Mouse (Mus musculus) intestine, postnatal 0 days (tissue): ENCODE measurements around the gene Stxbp2. TPM values are rescaled to one million over a fixed set of nuclear protein-coding genes. Genes with fewer than 3 reads are reported as not detected.

Experiments
- ATAC-seq: fragments of 200-750 bp; cut with Nextera tagmentation; 2 replicates; pipeline ENCODE4 v1.8.0; 2017; ENCODE audit warnings: mild to moderate bottlenecking, moderate TSS enrichment, moderate library complexity
- H3K27ac ChIP-seq: fragments of 300-500 bp; sonication (generic); 2 replicates; pipeline ENCODE4 v1.5.1; 2014; ENCODE audit warnings: mild to moderate bottlenecking, low read depth, low read length, moderate library complexity
- H3K27me3 ChIP-seq: fragments of 300-500 bp; sonication (generic); replicated peaks from 2 replicates; pipeline ENCODE4 v1.6.1; 2014; ENCODE audit warnings: low read length, mixed read lengths; ENCODE audit not compliant: control insufficient read depth, insufficient read depth
- H3K36me3 ChIP-seq: fragments of 300-500 bp; sonication (generic); 2 replicates; pipeline ENCODE4 v1.6.1; 2014; ENCODE audit warnings: mild to moderate bottlenecking, moderate library complexity; ENCODE audit not compliant: control insufficient read depth, insufficient read depth
- H3K4me1 ChIP-seq: fragments of 300-500 bp; sonication (generic); replicated peaks from 2 replicates; pipeline ENCODE4 v1.6.1; 2014; ENCODE audit warnings: antibody characterized with exemption, low read length, mixed read lengths; ENCODE audit not compliant: control insufficient read depth, insufficient read depth
- H3K4me2 ChIP-seq: fragments of 300-500 bp; sonication (generic); replicated peaks from 2 replicates; pipeline ENCODE4 v1.6.1; 2014; ENCODE audit warnings: low read depth, mild to moderate bottlenecking, moderate library complexity
- H3K4me3 ChIP-seq: fragments of 300-500 bp; sonication (generic); 2 replicates; pipeline ENCODE4 v1.5.1; 2014; ENCODE audit warnings: low read depth, low read length
- H3K9ac ChIP-seq: fragments of 300-500 bp; sonication (generic); 2 replicates; pipeline ENCODE4 v1.6.1; 2014; ENCODE audit warnings: mild to moderate bottlenecking, low read depth, low read length
- H3K9me3 ChIP-seq: fragments of 300-500 bp; sonication (generic); 2 replicates; pipeline ENCODE4 v1.6.1; 2016; ENCODE audit warnings: mixed run types; ENCODE audit not compliant: control insufficient read depth
- CTCF ChIP-seq: sonication (generic); IDR thresholded peaks from 2 replicates; pipeline ENCODE4 v1.5.1; 2016; ENCODE audit warnings: low read depth, mild to moderate bottlenecking, control low read depth, antibody characterized with exemption, moderate library complexity
- WGBS: fragments of 180-500 bp; shearing (Covaris S2); extraction: QIAGEN DNeasy Blood & Tissue Kit; methylation state at CpG from one replicate; pipeline ENCODE4 v1.1.7; 2014; 5-methylcytosine and 5-hydroxymethylcytosine counted together
- polyA plus RNA-seq: library from polyadenylated mRNA; unstranded; fragments of >200 nt; fragmentation: Nextera tagmentation; extraction: Ambion mirVana; gene quantifications from 2 replicates; pipeline ENCODE4 v1.2.1, GENCODE M21; 2015

Gene Stxbp2
- polyA plus RNA-seq, 1 experiment from 2014 or later = 163 TPM

DNA sequence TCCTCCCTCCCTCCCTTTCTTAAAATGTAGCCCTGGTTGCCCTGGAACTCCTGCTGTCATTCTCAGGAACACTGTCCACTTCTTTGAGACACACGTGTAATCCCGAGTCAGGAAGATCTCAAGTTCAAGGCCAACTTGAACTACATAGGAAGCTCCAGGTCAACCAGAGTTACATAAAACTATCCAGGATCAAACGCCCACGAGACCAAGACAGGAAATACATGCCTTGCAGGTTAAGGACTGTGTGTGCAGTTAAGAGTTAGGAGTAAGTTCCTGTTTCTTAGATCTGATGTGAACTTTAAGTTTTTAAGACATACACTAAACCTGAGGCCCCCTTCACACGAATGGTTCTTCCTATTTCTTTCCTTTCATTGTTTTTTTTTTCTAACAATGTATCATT lies 3.8 kb upstream of the Stxbp2 start:
- ATAC-seq = no peak
- WGBS = 60% methylated on average over 5 of the region's 5 CpGs
- TF ChIP-seq CTCF = no peak

DNA sequence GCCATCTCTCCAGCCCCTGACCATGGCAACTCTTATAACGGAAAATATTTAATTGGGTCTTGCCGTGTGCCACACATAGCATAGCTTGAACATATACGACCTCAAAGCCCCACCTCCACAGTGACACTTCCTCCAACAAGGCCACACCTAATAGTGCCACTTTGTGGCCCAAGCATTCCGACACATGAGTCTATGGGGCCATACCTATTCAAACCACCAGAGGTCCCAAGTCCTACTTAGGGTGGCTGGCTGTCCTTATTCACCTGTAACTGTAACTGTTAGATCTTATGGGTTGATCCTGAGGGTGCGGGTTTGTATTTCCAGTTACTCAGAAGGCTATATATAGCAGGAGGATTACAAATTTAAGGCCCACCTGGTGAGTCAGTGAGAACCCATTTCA lies 2.7 kb upstream of the Stxbp2 start:
- WGBS = 23% methylated on average over 5 of the region's 5 CpGs
- Histone ChIP-seq H3K4me3 (no peak overlapping the region), H3K27me3 (no peaks in the 10 kb centered on the region), H3K4me1 (no peaks in the 10 kb centered on the region; the same call in 1 of the 2 replicates), H3K9me3 (no peaks in the 10 kb centered on the region), H3K27ac (no peak overlapping the region), H3K4me2 (no peak overlapping the region), H3K36me3 (no peaks in the 10 kb centered on the region; the same call in 1 of the 2 replicates), H3K9ac (no peak overlapping the region)
- peak; percentile 72 for TF ChIP-seq CTCF
- peak; percentile 32; the same call in 1 of the 2 replicates for ATAC-seq

More for the DNA sequence above, 3.8 kb upstream of the Stxbp2 start:
- no peaks in the 10 kb centered on the region; the same call in 1 of the 2 replicates for H3K36me3 ChIP-seq
- H3K9me3 ChIP-seq = no peaks in the 10 kb centered on the region
- H3K4me3 ChIP-seq = no peak overlapping the region
- H3K27me3 ChIP-seq = no peaks in the 10 kb centered on the region
- H3K27ac ChIP-seq = no peak overlapping the region
- no peak overlapping the region for H3K9ac ChIP-seq
- peaks cover 3% of the 10 kb centered on the region for H3K4me1 ChIP-seq
- H3K4me2 ChIP-seq = no peak overlapping the region

DNA sequence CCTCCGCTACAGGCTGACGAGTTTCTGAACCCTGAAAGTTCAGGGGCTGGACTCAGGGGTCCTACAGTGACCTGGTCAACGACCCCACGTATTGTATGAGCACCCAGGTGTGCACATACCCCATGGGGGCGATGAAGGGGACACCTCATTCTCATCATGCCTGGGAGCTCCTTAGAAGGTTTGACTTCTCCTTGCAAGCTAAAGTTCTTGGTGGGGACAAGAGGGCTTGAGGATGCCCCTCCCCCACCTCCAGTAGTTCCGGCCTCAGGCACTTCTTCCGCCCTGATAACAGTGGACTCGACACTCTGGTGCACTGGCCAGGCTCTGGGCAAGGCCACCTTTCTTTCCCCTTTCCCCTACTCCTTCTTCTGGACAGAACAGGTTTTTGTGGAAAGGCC lies 722 bp downstream of the Stxbp2 start:
- Histone ChIP-seq H3K4me3 (peak overlapping the region; percentile 81), H3K27ac (peak overlapping the region; percentile 84), H3K9me3 (no peaks in the 10 kb centered on the region), H3K4me1 (no peaks in the 10 kb centered on the region; the same call in 1 of the 2 replicates), H3K4me2 (peak overlapping the region; percentile 78), H3K9ac (peak overlapping the region; percentile 85), H3K36me3 (peaks cover 28% of the 10 kb centered on the region), H3K27me3 (no peaks in the 10 kb centered on the region)
- ATAC-seq = peak; percentile 39
- 8% methylated on average over 8 of the region's 8 CpGs for WGBS
- TF ChIP-seq CTCF = no peak

DNA sequence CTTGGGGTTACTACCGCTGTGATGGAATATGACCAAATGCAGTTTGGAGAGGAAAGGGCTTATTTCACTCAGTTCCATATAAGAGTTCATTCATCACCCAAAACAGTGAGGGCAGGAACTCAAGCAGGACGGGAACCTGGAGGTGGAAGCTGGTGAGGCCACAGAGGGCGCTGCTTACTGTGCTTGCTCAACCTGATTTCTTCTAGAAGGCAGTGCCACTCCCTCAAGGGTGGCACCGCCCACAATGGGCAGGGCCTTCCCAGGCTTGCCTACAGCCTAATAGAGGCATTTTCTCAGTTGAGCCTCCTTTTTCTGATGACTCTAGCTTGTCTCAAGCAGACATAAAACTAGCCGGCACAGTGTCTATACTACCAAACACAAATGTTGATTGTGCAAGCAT lies 15.0 kb downstream of the Stxbp2 start:
- Histone ChIP-seq H3K4me3 (no peak overlapping the region), H3K36me3 (peaks cover 20% of the 10 kb centered on the region; the same call in 1 of the 2 replicates), H3K27ac (no peak overlapping the region), H3K9ac (no peak overlapping the region), H3K4me1 (no peaks in the 10 kb centered on the region; the same call in 1 of the 2 replicates), H3K4me2 (no peak overlapping the region), H3K27me3 (no peaks in the 10 kb centered on the region), H3K9me3 (no peaks in the 10 kb centered on the region)
- peak; percentile 82 for ATAC-seq
- TF ChIP-seq CTCF = peak; percentile 70
- 11% methylated on average over 5 of the region's 5 CpGs for WGBS

DNA sequence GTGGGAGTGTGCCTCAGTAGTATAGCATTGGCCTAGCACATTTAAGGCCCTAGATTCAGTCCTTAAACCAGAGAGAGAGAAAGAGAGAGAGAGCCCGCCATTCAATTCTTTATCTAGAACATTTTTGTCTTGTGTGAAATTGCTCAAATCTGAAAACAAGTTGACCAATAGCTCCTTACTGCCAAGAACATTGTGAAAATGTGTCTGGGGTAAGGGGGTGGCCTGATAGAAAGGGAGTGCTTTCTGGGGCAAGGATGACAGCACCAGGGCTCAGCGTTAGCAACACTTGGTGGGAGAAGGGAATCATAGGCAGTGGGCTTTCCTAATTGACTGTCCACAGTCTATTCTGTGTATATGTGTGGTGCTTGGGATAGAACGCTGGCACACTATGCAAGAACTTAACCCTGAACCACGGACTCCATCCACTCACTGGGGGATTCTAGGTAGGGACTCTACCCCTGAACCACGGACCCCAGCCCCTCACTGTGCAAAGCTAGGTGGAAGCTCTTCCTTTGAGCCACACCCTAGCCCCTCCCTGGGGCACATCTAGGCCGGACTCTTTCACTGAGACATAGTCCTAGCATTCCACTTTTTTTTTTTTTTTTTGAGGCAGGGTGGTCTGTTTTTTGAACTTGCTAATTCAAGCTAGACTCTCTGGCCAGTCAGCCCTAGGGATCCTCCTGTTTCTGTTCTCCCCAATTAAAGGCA lies 16.2 kb downstream of the Stxbp2 start:
- no peaks in the 10 kb centered on the region for H3K27me3 ChIP-seq
- H3K9ac ChIP-seq = no peak overlapping the region
- ATAC-seq = no peak
- no peak for TF ChIP-seq CTCF
- 0 out of 2 replicates have a peak, but pooled peaks cover 8% of the 10 kb centered on the region for H3K36me3 ChIP-seq
- no peak overlapping the region for H3K4me2 ChIP-seq
- no peak overlapping the region for H3K27ac ChIP-seq
- 78% methylated on average over 6 of the region's 6 CpGs for WGBS
- H3K9me3 ChIP-seq = no peaks in the 10 kb centered on the region
- H3K4me1 ChIP-seq = no peaks in the 10 kb centered on the region; the same call in 1 of the 2 replicates
- H3K4me3 ChIP-seq = no peak overlapping the region

DNA sequence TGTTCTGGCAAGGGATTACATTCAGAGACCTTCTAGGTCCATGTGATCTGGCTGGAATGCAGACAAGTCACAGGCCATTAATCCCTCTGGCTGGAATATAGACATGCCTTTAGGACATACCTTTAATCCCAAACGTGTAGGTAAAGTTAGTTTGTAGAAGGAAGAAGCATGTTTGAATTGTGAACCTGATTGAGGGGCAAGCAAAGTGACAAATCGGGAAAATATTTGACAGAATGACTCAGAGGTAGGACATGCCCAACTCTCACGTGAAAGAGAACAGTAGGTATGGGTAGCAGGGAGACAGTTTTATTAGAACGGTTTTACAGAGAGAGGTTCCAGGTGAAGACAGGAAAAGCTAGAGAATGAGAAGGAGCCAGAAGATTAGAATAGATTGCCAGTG lies 16.8 kb downstream of the Stxbp2 start:
- Histone ChIP-seq H3K36me3 (0 out of 2 replicates have a peak, but pooled peaks cover 3% of the 10 kb centered on the region), H3K9me3 (no peaks in the 10 kb centered on the region), H3K4me1 (no peaks in the 10 kb centered on the region; the same call in 1 of the 2 replicates), H3K27me3 (no peaks in the 10 kb centered on the region), H3K27ac (no peak overlapping the region), H3K4me3 (no peak overlapping the region), H3K9ac (no peak overlapping the region), H3K4me2 (no peak overlapping the region)
- no peak for TF ChIP-seq CTCF
- 64% methylated on average over 4 of the region's 4 CpGs for WGBS
- ATAC-seq = no peak
